Mouse (Mus musculus) small intestine, adult 2 months (tissue): ENCODE measurements at regions not wholly inside any gene's neighbourhood (a gene's known extent, or its start where the extent isn't known, plus 50 kb on each side); places are given as distances from the start of the nearest gene placed in this dataset.

Experiments used
- H3K27ac ChIP-seq: fragments of 200-500 bp; 2 replicates; pipeline ENCODE4 v1.5.1; 2012; ENCODE audit warnings: low read depth, low read length, control low read depth, inconsistent platforms; ENCODE audit not compliant: insufficient read depth
- H3K27me3 ChIP-seq: fragments of 200-500 bp; 2 replicates; pipeline ENCODE4 v1.6.1; 2012; ENCODE audit warnings: mild to moderate bottlenecking, moderate library complexity, low read length, inconsistent platforms; ENCODE audit not compliant: control insufficient read depth, insufficient read depth
- H3K36me3 ChIP-seq: fragments of 200-500 bp; 2 replicates; pipeline ENCODE4 v1.6.1; 2012; ENCODE audit warnings: mild to moderate bottlenecking, low read length, control low read depth, inconsistent platforms; ENCODE audit not compliant: control insufficient read depth, insufficient read depth
- H3K4me1 ChIP-seq: fragments of 200-500 bp; 2 replicates; pipeline ENCODE4 v1.6.1; 2012; ENCODE audit warnings: low read length, inconsistent platforms, mixed read lengths; ENCODE audit not compliant: control insufficient read depth, insufficient read depth, insufficient read length
- H3K4me3 ChIP-seq: fragments of 200-500 bp; 2 replicates; pipeline ENCODE4 v1.5.1; 2012; ENCODE audit warnings: low read depth, mild to moderate bottlenecking, control low read depth, inconsistent platforms, low read length, moderate library complexity
- CTCF ChIP-seq: fragments of 200-500 bp; IDR thresholded peaks from 2 replicates; pipeline ENCODE4 v1.5.1; 2012; ENCODE audit warnings: low read depth, mild to moderate bottlenecking, control low read depth, inconsistent platforms, low read length, moderate library complexity, mixed read lengths; ENCODE audit not compliant: insufficient replicate concordance, insufficient read length; ENCODE audit errors: extremely low read depth
- POLR2A ChIP-seq: fragments of 200-500 bp; IDR thresholded peaks from 2 replicates; pipeline ENCODE4 v1.6.1; 2012; ENCODE audit warnings: low read depth, mild to moderate bottlenecking, control low read depth, inconsistent platforms, low read length, moderate library complexity
- WGBS: fragments of 180-500 bp; shearing (Covaris S2); methylation state at CpG from one replicate; pipeline ENCODE4 v1.1.7; 2018; 5-methylcytosine and 5-hydroxymethylcytosine counted together

- no peak for TF ChIP-seq CTCF
- WGBS: 50% methylated on average over 9 of the region's 9 CpGs
Observed at GRCm38 (mm10) chr4:9769633-9770205, 1104.6 kb upstream of the 2610301B20Rik start.

GRCm38 (mm10) chr4:9770372-9771102 is 1103.8 kb upstream of the 2610301B20Rik start:
- Histone ChIP-seq H3K4me1 (no peaks in the 10 kb centered on the region; the same call in 1 of the 2 replicates), H3K27me3 (no peaks in the 10 kb centered on the region), H3K4me3 (peak overlapping the region; percentile 68), H3K27ac (peak overlapping the region; percentile 46; the same call in 1 of the 2 replicates), H3K36me3 (no peaks in the 10 kb centered on the region)
- 2% methylated on average over 38 of the region's 38 CpGs for WGBS
- TF ChIP-seq POLR2A (no peak; the same call in 1 of the 2 replicates), CTCF (peak; percentile 44; the same call in 1 of the 2 replicates)

More at GRCm38 (mm10) chr4:9769633-9770205, 1104.6 kb upstream of the 2610301B20Rik start:
- H3K36me3 ChIP-seq: no peaks in the 10 kb centered on the region
- H3K27ac ChIP-seq: no peak overlapping the region
- no peaks in the 10 kb centered on the region; the same call in 1 of the 2 replicates for H3K4me1 ChIP-seq
- H3K27me3 ChIP-seq: no peaks in the 10 kb centered on the region
- no peak overlapping the region for H3K4me3 ChIP-seq

GRCm38 (mm10) chr4:9771103-9771474 is 1103.2 kb upstream of the 2610301B20Rik start:
- peak overlapping the region; percentile 68 for H3K4me3 ChIP-seq
- H3K4me1 ChIP-seq: no peaks in the 10 kb centered on the region; the same call in 1 of the 2 replicates
- H3K36me3 ChIP-seq: no peaks in the 10 kb centered on the region
- no peaks in the 10 kb centered on the region for H3K27me3 ChIP-seq
- WGBS: under 1% methylated on average over 5 of the region's 5 CpGs
- peak overlapping the region; percentile 46; the same call in 1 of the 2 replicates for H3K27ac ChIP-seq
- TF ChIP-seq CTCF: no peak
- TF ChIP-seq POLR2A: no peak

DNA sequence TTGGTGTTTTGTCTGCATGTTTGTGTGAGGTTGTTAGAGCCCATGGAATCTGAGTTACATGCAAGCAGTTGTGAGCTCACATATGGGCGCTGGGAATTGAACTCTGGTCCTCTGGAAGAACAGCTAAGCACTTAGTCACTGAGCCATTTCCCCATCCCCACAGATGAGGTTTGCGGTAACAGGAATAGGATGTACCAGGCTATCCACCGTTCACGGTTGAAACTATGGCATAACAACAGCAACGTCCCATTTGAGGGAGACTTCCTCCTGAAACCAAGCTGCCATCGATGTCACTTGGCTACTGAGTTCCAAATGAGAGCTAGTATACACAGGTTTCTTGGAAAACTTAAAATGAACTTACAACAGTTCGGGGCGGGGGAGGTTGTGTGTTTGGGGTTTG is 1095.9 kb upstream of the 2610301B20Rik start:
- WGBS: 84% methylated on average over 8 of the region's 8 CpGs
- Histone ChIP-seq H3K4me1 (peaks cover 4% of the 10 kb centered on the region; the same call in 1 of the 2 replicates), H3K36me3 (no peaks in the 10 kb centered on the region), H3K27ac (no peak overlapping the region), H3K4me3 (no peak overlapping the region), H3K27me3 (no peaks in the 10 kb centered on the region)
- TF ChIP-seq CTCF (no peak), POLR2A (no peak)

DNA sequence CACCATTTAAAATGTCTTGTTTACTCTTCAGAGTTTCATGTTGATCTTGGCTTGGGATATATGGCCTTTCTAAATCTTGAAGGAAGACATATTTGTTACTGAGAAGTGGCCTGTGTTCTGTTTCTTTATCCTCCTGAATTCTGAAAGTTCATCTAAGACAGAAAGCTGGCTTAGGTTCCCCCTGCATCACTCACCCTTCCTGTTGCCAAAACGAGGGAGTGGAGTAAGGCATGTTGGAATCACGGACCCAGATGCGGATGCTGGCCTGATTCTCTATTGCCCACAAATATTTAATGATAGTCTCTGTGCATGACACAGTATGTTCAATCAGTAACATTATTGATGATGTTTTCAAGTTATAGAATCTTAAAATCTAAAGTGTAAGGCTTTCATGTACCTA is 1094.7 kb upstream of the 2610301B20Rik start:
- H3K36me3 ChIP-seq: no peaks in the 10 kb centered on the region
- 81% methylated on average over 3 of the region's 3 CpGs for WGBS
- TF ChIP-seq POLR2A (no peak), CTCF (no peak)
- no peak overlapping the region for H3K4me3 ChIP-seq
- H3K27ac ChIP-seq: no peak overlapping the region
- H3K27me3 ChIP-seq: no peaks in the 10 kb centered on the region
- peaks cover 4% of the 10 kb centered on the region; the same call in 1 of the 2 replicates for H3K4me1 ChIP-seq

- Histone ChIP-seq H3K4me3 (no peak overlapping the region), H3K27ac (no peak overlapping the region), H3K4me1 (peaks cover 4% of the 10 kb centered on the region; the same call in 1 of the 2 replicates), H3K27me3 (no peaks in the 10 kb centered on the region), H3K36me3 (no peaks in the 10 kb centered on the region)
- TF ChIP-seq POLR2A (no peak), CTCF (peak; percentile 80; the same call in 1 of the 2 replicates)
- WGBS: 42% methylated on average over 9 of the region's 9 CpGs
Observed at GRCm38 (mm10) chr4:9780179-9780578, 1094.1 kb upstream of the 2610301B20Rik start.

DNA sequence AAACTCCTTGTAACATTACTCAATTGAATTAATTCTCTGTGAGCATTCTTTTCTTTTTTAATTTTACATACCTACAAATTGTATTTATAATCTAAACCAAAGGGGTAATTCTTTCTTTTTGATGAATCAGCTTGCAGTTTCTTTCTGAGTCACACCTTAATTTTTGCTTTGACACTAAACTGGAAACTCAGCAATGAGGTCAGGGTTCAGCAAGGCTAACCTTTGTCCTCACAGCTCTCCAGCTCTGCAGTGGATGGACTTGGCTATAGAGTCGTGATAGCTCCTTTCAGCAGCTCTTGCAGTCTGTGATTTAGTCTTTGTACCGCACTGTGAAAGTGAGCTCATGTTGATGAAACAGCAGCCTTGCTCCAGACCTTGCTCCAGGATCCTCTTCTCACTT is 1093.0 kb upstream of the 2610301B20Rik start:
- H3K4me3 ChIP-seq: no peak overlapping the region
- no peaks in the 10 kb centered on the region for H3K36me3 ChIP-seq
- no peak for TF ChIP-seq CTCF
- TF ChIP-seq POLR2A: no peak
- WGBS: 16% methylated on average over 2 of the region's 2 CpGs
- H3K27ac ChIP-seq: no peak overlapping the region
- H3K27me3 ChIP-seq: no peaks in the 10 kb centered on the region
- peaks cover 4% of the 10 kb centered on the region; the same call in 1 of the 2 replicates for H3K4me1 ChIP-seq
